Mouse (Mus musculus): ENCODE results near the gene Ppm1h. TPM values are rescaled to one million over a fixed set of nuclear protein-coding genes. Genes with fewer than 3 reads are reported as not detected.

Ppm1h gene
- 29.7 and 33.4 TPM in 2 replicates for polyA plus RNA-seq (2015; fragmentation: Nextera tagmentation; extraction: Ambion mirVana)

- peak; percentile 86 for ATAC-seq (ENCODE audit: low read depth)
- Histone ChIP-seq H3K9ac (peak within 1 kb of the TSS; percentile 90), H3K4me1 (replicated peaks) (peaks cover 22% of the 10 kb centered on the region), H3K36me3 (no peaks in the 10 kb centered on the region), H3K9me3 (no peaks in the 10 kb centered on the region), H3K27ac (replicated peaks) (peak within 1 kb of the TSS; percentile 94), H3K27me3 (0 out of 2 replicates have a peak, but pooled peaks cover 5% of the 10 kb centered on the region), H3K4me3 (peak within 1 kb of the TSS; percentile 84), H3K4me2 (peak within 1 kb of the TSS; percentile 93)
- WGBS: under 1% methylated on average over 85 of the region's 94 CpGs
Measured at GRCm38 (mm10) chr10:122678541-122679436, at the start of gene Ppm1h. Gene Ppm1h, plus strand, starts transcription at chr10:122678762.

GRCm38 (mm10) chr10:122629003-122629402 lies 49.6 kb upstream of the Ppm1h start:
- Histone ChIP-seq H3K27ac (replicated peaks) (no peak overlapping the region), H3K27me3 (no peaks in the 10 kb centered on the region), H3K4me1 (replicated peaks) (0 out of 2 replicates have a peak, but pooled peaks cover 5% of the 10 kb centered on the region), H3K9ac (no peak overlapping the region), H3K4me2 (no peak overlapping the region), H3K4me3 (no peak overlapping the region), H3K36me3 (no peaks in the 10 kb centered on the region), H3K9me3 (no peaks in the 10 kb centered on the region)
- 79% methylated on average over 4 of the region's 4 CpGs for WGBS
- no peak for ATAC-seq (ENCODE audit: low read depth)

GRCm38 (mm10) chr10:122639879-122640278 lies 38.7 kb upstream of the Ppm1h start:
- Histone ChIP-seq H3K9ac (no peak overlapping the region), H3K27ac (replicated peaks) (no peak overlapping the region), H3K27me3 (no peaks in the 10 kb centered on the region), H3K4me3 (no peak overlapping the region), H3K4me2 (no peak overlapping the region), H3K4me1 (replicated peaks) (no peaks in the 10 kb centered on the region), H3K9me3 (no peaks in the 10 kb centered on the region), H3K36me3 (no peaks in the 10 kb centered on the region)
- 91% methylated on average over 4 of the region's 4 CpGs for WGBS
- ATAC-seq (ENCODE audit: low read depth): no peak

- WGBS: 91% methylated on average over 8 of the region's 8 CpGs
- no peaks in the 10 kb centered on the region for H3K27me3 ChIP-seq
Measured at GRCm38 (mm10) chr10:122641263-122641795, 37.2 kb upstream of the Ppm1h start.

GRCm38 (mm10) chr10:122642125-122642524 lies 36.4 kb upstream of the Ppm1h start:
- H3K27ac ChIP-seq (replicated peaks): no peak overlapping the region
- no peaks in the 10 kb centered on the region for H3K9me3 ChIP-seq
- H3K9ac ChIP-seq: no peak overlapping the region
- no peak overlapping the region for H3K4me2 ChIP-seq
- WGBS: 87% methylated on average over 4 of the region's 4 CpGs
- no peaks in the 10 kb centered on the region for H3K4me1 ChIP-seq (replicated peaks)
- no peak for ATAC-seq (ENCODE audit: low read depth)
- no peaks in the 10 kb centered on the region for H3K36me3 ChIP-seq
- no peak overlapping the region for H3K4me3 ChIP-seq
- H3K27me3 ChIP-seq: no peaks in the 10 kb centered on the region

More at GRCm38 (mm10) chr10:122641263-122641795, 37.2 kb upstream of the Ppm1h start:
- ATAC-seq (ENCODE audit: low read depth): no peak
- no peak overlapping the region for H3K4me3 ChIP-seq
- H3K4me2 ChIP-seq: no peak overlapping the region
- H3K27ac ChIP-seq (replicated peaks): no peak overlapping the region
- H3K9ac ChIP-seq: no peak overlapping the region
- H3K4me1 ChIP-seq (replicated peaks): no peaks in the 10 kb centered on the region
- no peaks in the 10 kb centered on the region for H3K36me3 ChIP-seq
- no peaks in the 10 kb centered on the region for H3K9me3 ChIP-seq

GRCm38 (mm10) chr10:122651932-122652331 lies 26.6 kb upstream of the Ppm1h start:
- Histone ChIP-seq H3K4me2 (no peak overlapping the region), H3K9ac (no peak overlapping the region), H3K9me3 (no peaks in the 10 kb centered on the region), H3K27me3 (no peaks in the 10 kb centered on the region), H3K4me1 (replicated peaks) (no peaks in the 10 kb centered on the region), H3K36me3 (no peaks in the 10 kb centered on the region), H3K4me3 (no peak overlapping the region), H3K27ac (replicated peaks) (no peak overlapping the region)
- 87% methylated on average over 4 of the region's 4 CpGs for WGBS
- ATAC-seq (ENCODE audit: low read depth): no peak

- ATAC-seq (ENCODE audit: low read depth): no peak
- Histone ChIP-seq H3K4me3 (no peak overlapping the region), H3K9ac (no peak overlapping the region), H3K27ac (replicated peaks) (no peak overlapping the region), H3K36me3 (no peaks in the 10 kb centered on the region), H3K4me1 (replicated peaks) (no peaks in the 10 kb centered on the region), H3K4me2 (no peak overlapping the region), H3K9me3 (no peaks in the 10 kb centered on the region), H3K27me3 (no peaks in the 10 kb centered on the region)
- WGBS: 98% methylated on average over 1 of the region's 1 CpGs
Measured at GRCm38 (mm10) chr10:122652578-122652977, 26.0 kb upstream of the Ppm1h start.

- whole genome bisulfite sequencing: 88% methylated on average over 1 of the region's 1 CpGs
- Histone ChIP-seq H3K9me3 (no peaks in the 10 kb centered on the region), H3K9ac (no peak overlapping the region), H3K4me2 (no peak overlapping the region), H3K36me3 (no peaks in the 10 kb centered on the region), H3K27me3 (no peaks in the 10 kb centered on the region), H3K4me3 (no peak overlapping the region), H3K4me1 (replicated peaks) (no peaks in the 10 kb centered on the region), H3K27ac (replicated peaks) (no peak overlapping the region)
- ATAC-seq (ENCODE audit: low read depth): no peak
Measured at GRCm38 (mm10) chr10:122665652-122666051, 12.9 kb upstream of the Ppm1h start.

GRCm38 (mm10) chr10:122671253-122671652 lies 7.3 kb upstream of the Ppm1h start:
- Histone ChIP-seq H3K36me3 (no peaks in the 10 kb centered on the region), H3K9me3 (no peaks in the 10 kb centered on the region), H3K9ac (no peak overlapping the region), H3K4me2 (no peak overlapping the region), H3K4me1 (replicated peaks) (no peaks in the 10 kb centered on the region), H3K27me3 (no peaks in the 10 kb centered on the region), H3K4me3 (no peak overlapping the region), H3K27ac (replicated peaks) (no peak overlapping the region)
- 87% methylated on average over 2 of the region's 2 CpGs for WGBS
- no peak for ATAC-seq (ENCODE audit: low read depth)

GRCm38 (mm10) chr10:122672044-122672443 lies 6.5 kb upstream of the Ppm1h start:
- Histone ChIP-seq H3K36me3 (no peaks in the 10 kb centered on the region), H3K4me2 (no peak overlapping the region)
- 90% methylated on average over 4 of the region's 4 CpGs for WGBS

GRCm38 (mm10) chr10:122679437-122680045 lies 979 bp downstream of the Ppm1h start:
- H3K27me3 ChIP-seq: 0 out of 2 replicates have a peak, but pooled peaks cover 5% of the 10 kb centered on the region
- H3K27ac ChIP-seq (replicated peaks): peak overlapping the region; percentile 94
- H3K4me3 ChIP-seq: peak overlapping the region; percentile 84
- H3K4me2 ChIP-seq: peak overlapping the region; percentile 93
- H3K36me3 ChIP-seq: no peaks in the 10 kb centered on the region
- peak overlapping the region; percentile 90 for H3K9ac ChIP-seq
- no peak for ATAC-seq (ENCODE audit: low read depth)
- H3K4me1 ChIP-seq (replicated peaks): peaks cover 22% of the 10 kb centered on the region
- no peaks in the 10 kb centered on the region for H3K9me3 ChIP-seq
- WGBS: under 1% methylated on average over 33 of the region's 33 CpGs

More at GRCm38 (mm10) chr10:122672044-122672443, 6.5 kb upstream of the Ppm1h start:
- Histone ChIP-seq H3K9me3 (no peaks in the 10 kb centered on the region), H3K27me3 (no peaks in the 10 kb centered on the region), H3K4me3 (no peak overlapping the region), H3K27ac (replicated peaks) (no peak overlapping the region), H3K9ac (no peak overlapping the region), H3K4me1 (replicated peaks) (no peaks in the 10 kb centered on the region)
- ATAC-seq (ENCODE audit: low read depth): no peak

All from neural tube, embryonic 13.5 days (tissue).